Mouse (Mus musculus): Measurements from ENCODE around the gene Zkscan17. TPM values are rescaled to one million over a fixed set of nuclear protein-coding genes. Genes with fewer than 3 reads are reported as not detected.

The Zkscan17 gene
- total and polyA plus RNA-seq, 2 experiments from 2014 or later: 10.1 to 20.6 TPM

GRCm38 (mm10) chr11:59511558-59511957 lies 15.0 kb downstream of the Zkscan17 start:
- H3K4me1 ChIP-seq (ENCODE audit: control insufficient read depth, insufficient read depth): 0 out of 2 replicates have a peak, but pooled peaks cover 6% of the 10 kb centered on the region
- TF ChIP-seq EP300 (IDR thresholded peaks at IDR 0.05; ENCODE audit: low read depth) (no peak), CTCF (IDR thresholded peaks at IDR 0.05; ENCODE audit: low read depth) (no peak)
- ATAC-seq (ENCODE audit: insufficient read depth, low read depth) (no peak), DNase-seq (ENCODE audit: low spot score) (no peak)
- no peak overlapping the region for H3K27ac ChIP-seq (ENCODE audit: low read depth)
- H3K4me3 ChIP-seq (ENCODE audit: low read depth, low read length): no peak overlapping the region
- no peaks in the 10 kb centered on the region for H3K9me3 ChIP-seq (replicated peaks; ENCODE audit: control insufficient read depth, low read length)
- H3K27me3 ChIP-seq (ENCODE audit: control insufficient read depth, insufficient read depth, low read length): no peaks in the 10 kb centered on the region
- WGBS: 67% methylated on average over 1 of the region's 1 CpGs
- no peak overlapping the region for H3K4me2 ChIP-seq (ENCODE audit: low read depth, low read length)
- H3K36me3 ChIP-seq (replicated peaks; ENCODE audit: control insufficient read depth, insufficient read depth, low read length): no peaks in the 10 kb centered on the region; the same call in 1 of the 2 replicates
- H3K9ac ChIP-seq (replicated peaks; ENCODE audit: low read depth, low read length): no peak overlapping the region

DNA sequence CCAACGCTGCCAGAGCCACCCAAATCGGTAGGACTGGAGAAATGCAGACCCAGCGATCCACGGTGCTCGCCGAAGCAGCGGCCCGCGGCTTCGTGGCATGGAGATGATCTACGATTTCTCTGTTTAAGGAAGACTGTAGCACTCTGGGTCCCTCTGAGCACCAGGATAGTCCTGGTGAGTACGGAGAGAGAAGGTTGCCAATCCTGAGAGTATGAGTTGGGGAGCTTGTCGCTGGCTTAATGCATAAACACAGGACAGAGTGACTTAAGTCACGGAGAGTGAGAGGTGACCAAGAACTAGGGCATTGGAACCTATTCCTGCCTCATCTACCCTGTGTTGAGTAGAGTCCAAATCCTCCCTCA lies 19.9 kb downstream of the Zkscan17 start:
- Histone ChIP-seq H3K4me1 (ENCODE audit: control insufficient read depth, insufficient read depth) (peaks cover 14% of the 10 kb centered on the region), H3K9ac (replicated peaks; ENCODE audit: low read depth, low read length) (peak overlapping the region; percentile 90), H3K27ac (ENCODE audit: low read depth) (peak overlapping the region; percentile 91), H3K4me2 (ENCODE audit: low read depth, low read length) (peak overlapping the region; percentile 93), H3K36me3 (replicated peaks; ENCODE audit: control insufficient read depth, insufficient read depth, low read length) (peaks cover 24% of the 10 kb centered on the region), H3K9me3 (replicated peaks; ENCODE audit: control insufficient read depth, low read length) (no peaks in the 10 kb centered on the region), H3K27me3 (ENCODE audit: control insufficient read depth, insufficient read depth, low read length) (no peaks in the 10 kb centered on the region), H3K4me3 (ENCODE audit: low read depth, low read length) (peak overlapping the region; percentile 79)
- DNase-seq (ENCODE audit: low spot score) (peak; percentile 60), ATAC-seq (ENCODE audit: insufficient read depth, low read depth) (peak; percentile 3)
- TF ChIP-seq EP300 (IDR thresholded peaks at IDR 0.05; ENCODE audit: low read depth) (no peak), CTCF (IDR thresholded peaks at IDR 0.05; ENCODE audit: low read depth) (no peak)
- WGBS: 1% methylated on average over 14 of the region's 14 CpGs

- Histone ChIP-seq H3K4me2 (ENCODE audit: low read depth, low read length) (peak overlapping the region; percentile 93), H3K9me3 (replicated peaks; ENCODE audit: control insufficient read depth, low read length) (no peaks in the 10 kb centered on the region), H3K4me3 (ENCODE audit: low read depth, low read length) (peak overlapping the region; percentile 79), H3K4me1 (ENCODE audit: control insufficient read depth, insufficient read depth) (peaks cover 14% of the 10 kb centered on the region), H3K36me3 (replicated peaks; ENCODE audit: control insufficient read depth, insufficient read depth, low read length) (peaks cover 30% of the 10 kb centered on the region), H3K27me3 (ENCODE audit: control insufficient read depth, insufficient read depth, low read length) (no peaks in the 10 kb centered on the region), H3K9ac (replicated peaks; ENCODE audit: low read depth, low read length) (peak overlapping the region; percentile 90), H3K27ac (ENCODE audit: low read depth) (peak overlapping the region; percentile 91)
- no peak for TF ChIP-seq CTCF (IDR thresholded peaks at IDR 0.05; ENCODE audit: low read depth)
- 0 out of 2 replicates have a peak, but pooled peaks have one; percentile 23 for TF ChIP-seq EP300 (IDR thresholded peaks at IDR 0.05; ENCODE audit: low read depth)
- ATAC-seq (ENCODE audit: insufficient read depth, low read depth) (peak; percentile 95), DNase-seq (ENCODE audit: low spot score) (peak; percentile 89)
- WGBS: under 1% methylated on average over 66 of the region's 71 CpGs
These were observed 20.5 kb downstream of the Zkscan17 start for GRCm38 (mm10) chr11:59505839-59506712.

GRCm38 (mm10) chr11:59505351-59505838 lies 21.2 kb downstream of the Zkscan17 start:
- H3K4me1 ChIP-seq (ENCODE audit: control insufficient read depth, insufficient read depth): peaks cover 14% of the 10 kb centered on the region
- whole genome bisulfite sequencing: 2% methylated on average over 20 of the region's 21 CpGs
- DNase-seq (ENCODE audit: low spot score) (peak; percentile 44), ATAC-seq (ENCODE audit: insufficient read depth, low read depth) (peak; percentile 12; the same call in 1 of the 2 replicates)
- no peaks in the 10 kb centered on the region for H3K27me3 ChIP-seq (ENCODE audit: control insufficient read depth, insufficient read depth, low read length)
- peak overlapping the region; percentile 91 for H3K27ac ChIP-seq (ENCODE audit: low read depth)
- TF ChIP-seq CTCF (IDR thresholded peaks at IDR 0.05; ENCODE audit: low read depth): no peak
- no peak for TF ChIP-seq EP300 (IDR thresholded peaks at IDR 0.05; ENCODE audit: low read depth)
- peak overlapping the region; percentile 93 for H3K4me2 ChIP-seq (ENCODE audit: low read depth, low read length)
- peak overlapping the region; percentile 79 for H3K4me3 ChIP-seq (ENCODE audit: low read depth, low read length)
- H3K9me3 ChIP-seq (replicated peaks; ENCODE audit: control insufficient read depth, low read length): no peaks in the 10 kb centered on the region
- H3K9ac ChIP-seq (replicated peaks; ENCODE audit: low read depth, low read length): peak overlapping the region; percentile 90
- H3K36me3 ChIP-seq (replicated peaks; ENCODE audit: control insufficient read depth, insufficient read depth, low read length): peaks cover 37% of the 10 kb centered on the region

DNA sequence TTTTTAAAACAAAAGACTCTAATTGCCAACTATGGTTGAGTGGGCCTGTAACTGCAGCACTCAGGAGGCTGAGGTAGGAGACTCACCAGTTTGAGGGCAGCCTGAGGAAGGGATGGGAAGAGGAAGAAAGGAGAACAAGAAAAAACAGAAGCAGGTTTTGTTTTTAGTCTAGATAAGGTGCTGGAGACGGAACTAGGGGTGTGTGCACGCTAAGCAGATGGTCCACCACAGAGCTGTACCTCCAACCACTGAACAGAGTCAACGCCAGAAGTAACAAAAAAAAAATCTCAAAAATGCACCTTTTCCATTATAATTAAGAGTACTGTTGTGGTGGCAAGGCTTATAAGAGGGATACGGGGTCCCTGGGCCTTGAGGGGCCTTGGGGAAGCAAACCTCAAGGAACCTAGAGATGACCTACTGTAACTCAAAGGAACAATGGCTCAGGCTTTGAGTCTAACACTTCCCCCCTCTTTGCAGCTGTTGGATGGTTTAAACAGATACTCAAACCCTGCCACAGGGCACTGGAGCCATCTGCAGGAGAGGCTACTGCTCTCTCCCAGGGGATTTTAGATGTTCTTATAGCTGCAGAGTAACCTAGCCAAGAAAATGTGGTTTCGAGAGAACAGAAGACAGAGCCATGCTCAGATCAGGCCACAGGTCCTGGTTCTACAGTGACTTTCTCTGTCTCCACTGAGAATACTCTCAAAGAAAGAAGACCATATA lies 24.4 kb downstream of the Zkscan17 start:
- no peaks in the 10 kb centered on the region for H3K9me3 ChIP-seq (replicated peaks; ENCODE audit: control insufficient read depth, low read length)
- peaks cover 69% of the 10 kb centered on the region for H3K36me3 ChIP-seq (replicated peaks; ENCODE audit: control insufficient read depth, insufficient read depth, low read length)
- H3K4me1 ChIP-seq (ENCODE audit: control insufficient read depth, insufficient read depth): peaks cover 11% of the 10 kb centered on the region
- no peaks in the 10 kb centered on the region for H3K27me3 ChIP-seq (ENCODE audit: control insufficient read depth, insufficient read depth, low read length)
- WGBS: 84% methylated on average over 5 of the region's 5 CpGs
- H3K27ac ChIP-seq (ENCODE audit: low read depth): no peak overlapping the region
- TF ChIP-seq CTCF (IDR thresholded peaks at IDR 0.05; ENCODE audit: low read depth) (no peak), EP300 (IDR thresholded peaks at IDR 0.05; ENCODE audit: low read depth) (no peak)
- ATAC-seq (ENCODE audit: insufficient read depth, low read depth) (no peak), DNase-seq (ENCODE audit: low spot score) (no peak)
- H3K9ac ChIP-seq (replicated peaks; ENCODE audit: low read depth, low read length): no peak overlapping the region
- no peak overlapping the region for H3K4me3 ChIP-seq (ENCODE audit: low read depth, low read length)
- no peak overlapping the region for H3K4me2 ChIP-seq (ENCODE audit: low read depth, low read length)
